Mouse (Mus musculus): Measurements from ENCODE around the gene Olfr569. TPM values are rescaled to one million over a fixed set of nuclear protein-coding genes. Genes with fewer than 3 reads are reported as not detected.

Gene Olfr569
- polyA plus RNA-seq, 1 experiment from 2014 or later, result not detected

DNA sequence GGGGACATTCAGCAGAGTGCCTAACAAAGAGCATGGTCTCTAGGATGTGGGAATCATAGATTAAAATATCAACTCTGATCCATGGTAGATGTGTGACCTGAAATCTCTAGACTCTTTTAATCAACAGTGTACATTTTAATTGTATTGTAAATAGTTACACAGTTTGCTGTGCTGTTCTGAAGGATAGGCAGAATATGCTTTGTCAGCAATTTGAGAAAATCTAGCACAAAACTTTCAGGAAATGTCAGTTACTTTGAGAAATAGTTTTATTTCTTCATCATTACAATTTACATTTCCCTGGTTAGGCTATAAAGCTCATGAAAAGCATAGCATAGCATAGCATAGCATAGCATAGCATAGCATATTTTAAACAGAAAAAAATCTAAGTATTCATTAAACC is 34.9 kb downstream of the Olfr569 start:
- no peak overlapping the region for H3K4me3 ChIP-seq (ENCODE audit: low read length)
- H3K9ac ChIP-seq (ENCODE audit: low read depth, low read length), result no peak overlapping the region
- H3K27ac ChIP-seq (ENCODE audit: low read depth, low read length), result no peak overlapping the region
- no peak overlapping the region for H3K4me2 ChIP-seq (ENCODE audit: low read length)
- no peak for ATAC-seq
- H3K9me3 ChIP-seq (ENCODE audit: control insufficient read depth, low read length), result no peaks in the 10 kb centered on the region
- no peaks in the 10 kb centered on the region for H3K27me3 ChIP-seq (replicated peaks; ENCODE audit: control insufficient read depth, insufficient read depth, low read length)
- H3K4me1 ChIP-seq (ENCODE audit: control insufficient read depth, insufficient read depth, low read depth, low read length), result no peaks in the 10 kb centered on the region
- H3K36me3 ChIP-seq (ENCODE audit: control insufficient read depth, insufficient read depth, low read length), result no peaks in the 10 kb centered on the region

Other genes starting within 250 kb of the Olfr569 start
- not detected in 2 replicates for gene Olfr555, start 232.1 kb downstream of the Olfr569 start, polyA plus RNA-seq (2015; fragmentation: Nextera tagmentation; extraction: Ambion mirVana)
- gene Olfr556, start 226.0 kb downstream of the Olfr569 start, polyA plus RNA-seq (2015; fragmentation: Nextera tagmentation; extraction: Ambion mirVana), result not detected in 2 replicates
- gene Trim68, start 203.6 kb downstream of the Olfr569 start, polyA plus RNA-seq (2015; fragmentation: Nextera tagmentation; extraction: Ambion mirVana), result 6.5 and 9.7 TPM in 2 replicates
- gene Olfr557, start 195.0 kb downstream of the Olfr569 start, polyA plus RNA-seq (2015; fragmentation: Nextera tagmentation; extraction: Ambion mirVana), result not detected in 2 replicates
- gene Olfr558, start 188.7 kb downstream of the Olfr569 start, polyA plus RNA-seq (2015; fragmentation: Nextera tagmentation; extraction: Ambion mirVana), result 0.16 and 0.22 TPM in 2 replicates
- not detected in 2 replicates for gene Olfr33, start 171.8 kb downstream of the Olfr569 start, polyA plus RNA-seq (2015; fragmentation: Nextera tagmentation; extraction: Ambion mirVana)
- gene Olfr559, start 163.4 kb downstream of the Olfr569 start, polyA plus RNA-seq (2015; fragmentation: Nextera tagmentation; extraction: Ambion mirVana), result not detected in 2 replicates
- gene Olfr560, start 131.5 kb downstream of the Olfr569 start, polyA plus RNA-seq (2015; fragmentation: Nextera tagmentation; extraction: Ambion mirVana), result not detected in 2 replicates
- gene Olfr78, start 131.4 kb downstream of the Olfr569 start, polyA plus RNA-seq (2015; fragmentation: Nextera tagmentation; extraction: Ambion mirVana), result 0.10 and 0.11 TPM in 2 replicates
- gene Olfr561, start 119.7 kb downstream of the Olfr569 start, polyA plus RNA-seq (2015; fragmentation: Nextera tagmentation; extraction: Ambion mirVana), result not detected in 2 replicates
- gene Olfr564, start 87.4 kb downstream of the Olfr569 start, polyA plus RNA-seq (2015; fragmentation: Nextera tagmentation; extraction: Ambion mirVana), result not detected in 2 replicates
- not detected in 2 replicates for gene Olfr566, start 32.1 kb downstream of the Olfr569 start, polyA plus RNA-seq (2015; fragmentation: Nextera tagmentation; extraction: Ambion mirVana)
- not detected in 2 replicates for gene Olfr568, start 13.8 kb downstream of the Olfr569 start, polyA plus RNA-seq (2015; fragmentation: Nextera tagmentation; extraction: Ambion mirVana)
- 0.15 and 0.40 TPM in 2 replicates for gene Olfr570, start 3.7 kb upstream of the Olfr569 start, polyA plus RNA-seq (2015; fragmentation: Nextera tagmentation; extraction: Ambion mirVana)
- not detected in 2 replicates for gene Olfr571, start 26.7 kb upstream of the Olfr569 start, polyA plus RNA-seq (2015; fragmentation: Nextera tagmentation; extraction: Ambion mirVana)
- not detected in 2 replicates for gene Olfr572, start 33.5 kb upstream of the Olfr569 start, polyA plus RNA-seq (2015; fragmentation: Nextera tagmentation; extraction: Ambion mirVana)
- not detected in 2 replicates for gene Olfr573-ps1, start 51.7 kb upstream of the Olfr569 start, polyA plus RNA-seq (2015; fragmentation: Nextera tagmentation; extraction: Ambion mirVana)
- gene Olfr574, start 57.6 kb upstream of the Olfr569 start, polyA plus RNA-seq (2015; fragmentation: Nextera tagmentation; extraction: Ambion mirVana), result 0.25 TPM in 1 of 2 replicates, not detected in the other
- gene Olfr575, start 67.9 kb upstream of the Olfr569 start, polyA plus RNA-seq (2015; fragmentation: Nextera tagmentation; extraction: Ambion mirVana), result not detected in 2 replicates
- not detected in 2 replicates for gene Olfr576, start 71.8 kb upstream of the Olfr569 start, polyA plus RNA-seq (2015; fragmentation: Nextera tagmentation; extraction: Ambion mirVana)
- gene Olfr577, start 85.1 kb upstream of the Olfr569 start, polyA plus RNA-seq (2015; fragmentation: Nextera tagmentation; extraction: Ambion mirVana), result not detected in 2 replicates
- not detected in 2 replicates for gene Olfr578, start 98.4 kb upstream of the Olfr569 start, polyA plus RNA-seq (2015; fragmentation: Nextera tagmentation; extraction: Ambion mirVana)
- gene Olfr582, start 147.1 kb upstream of the Olfr569 start, polyA plus RNA-seq (2015; fragmentation: Nextera tagmentation; extraction: Ambion mirVana), result not detected in 2 replicates
- not detected in 2 replicates for gene Olfr583, start 160.4 kb upstream of the Olfr569 start, polyA plus RNA-seq (2015; fragmentation: Nextera tagmentation; extraction: Ambion mirVana)
- not detected in 2 replicates for gene Olfr584, start 191.0 kb upstream of the Olfr569 start, polyA plus RNA-seq (2015; fragmentation: Nextera tagmentation; extraction: Ambion mirVana)
- not detected in 2 replicates for gene Olfr585, start 206.8 kb upstream of the Olfr569 start, polyA plus RNA-seq (2015; fragmentation: Nextera tagmentation; extraction: Ambion mirVana)
- not detected in 2 replicates for gene Olfr586, start 234.8 kb upstream of the Olfr569 start, polyA plus RNA-seq (2015; fragmentation: Nextera tagmentation; extraction: Ambion mirVana)
- not detected in 2 replicates for gene Olfr588-ps1, start 250.0 kb upstream of the Olfr569 start, polyA plus RNA-seq (2015; fragmentation: Nextera tagmentation; extraction: Ambion mirVana)

All from hindbrain, embryonic 16.5 days (tissue).